Mouse (Mus musculus): ENCODE measurements at regions not wholly inside any gene's neighbourhood (a gene's known extent, or its start where the extent isn't known, plus 50 kb on each side); places are given as distances from the start of the nearest gene placed in this dataset.
A peak's percentile ranks its signal among the peaks of the same experiment; 100 is the strongest.

GRCm38 (mm10) chr13:97427537-97427936, 186.6 kb downstream of the Enc1 start:
- no peak for DNase-seq (ENCODE audit: low spot score in 2 of 2)

GRCm38 (mm10) chr13:97425731-97426130, 184.8 kb downstream of the Enc1 start:
- no peak for DNase-seq (ENCODE audit: low spot score in 2 of 2)

GRCm38 (mm10) chr13:97423911-97424310, 183.0 kb downstream of the Enc1 start:
- no peak for DNase-seq (ENCODE audit: low spot score in 2 of 2)

GRCm38 (mm10) chr13:97423298-97423817, 182.5 kb downstream of the Enc1 start:
- no peak for DNase-seq (ENCODE audit: low spot score in 2 of 2)

- no peak for DNase-seq (ENCODE audit: low spot score in 2 of 2)
These were observed 182.0 kb downstream of the Enc1 start for GRCm38 (mm10) chr13:97422897-97423296.

- no peak for DNase-seq (ENCODE audit: low spot score in 2 of 2)
These were observed 180.9 kb downstream of the Enc1 start for GRCm38 (mm10) chr13:97421831-97422230.

GRCm38 (mm10) chr13:97420773-97421172, 179.9 kb downstream of the Enc1 start:
- no peak for DNase-seq (ENCODE audit: low spot score in 2 of 2)

GRCm38 (mm10) chr13:97419100-97419499, 178.2 kb downstream of the Enc1 start:
- DNase-seq (ENCODE audit: low spot score in 2 of 2) = no peak

GRCm38 (mm10) chr13:97418681-97419080, 177.8 kb downstream of the Enc1 start:
- no peak for DNase-seq (ENCODE audit: low spot score in 2 of 2)

GRCm38 (mm10) chr13:97418081-97418480, 177.2 kb downstream of the Enc1 start:
- DNase-seq (ENCODE audit: low spot score in 2 of 2) = no peak

GRCm38 (mm10) chr13:97415927-97416709, 175.2 kb downstream of the Enc1 start:
- peak in 1 of 2 experiments; percentile 32 for DNase-seq (ENCODE audit: low spot score in 2 of 2)

- DNase-seq (ENCODE audit: low spot score in 2 of 2) = peak in 1 of 2 experiments; percentile 49
These were observed 174.5 kb downstream of the Enc1 start for GRCm38 (mm10) chr13:97415381-97415780.

GRCm38 (mm10) chr13:97412151-97412550, 171.2 kb downstream of the Enc1 start:
- DNase-seq (ENCODE audit: low spot score in 2 of 2) = no peak

GRCm38 (mm10) chr13:97410550-97411201, 169.8 kb downstream of the Enc1 start:
- DNase-seq (ENCODE audit: low spot score in 2 of 2) = no peak

GRCm38 (mm10) chr13:97409891-97410525, 169.1 kb downstream of the Enc1 start:
- DNase-seq (ENCODE audit: low spot score in 2 of 2) = no peak

GRCm38 (mm10) chr13:97409291-97409780, 168.4 kb downstream of the Enc1 start:
- DNase-seq (ENCODE audit: low spot score in 2 of 2) = no peak

- no peak for DNase-seq (ENCODE audit: low spot score in 2 of 2)
These were observed 167.7 kb downstream of the Enc1 start for GRCm38 (mm10) chr13:97408414-97409290.

- no peak for DNase-seq (ENCODE audit: low spot score in 2 of 2)
These were observed 166.9 kb downstream of the Enc1 start for GRCm38 (mm10) chr13:97407773-97408172.

- DNase-seq (ENCODE audit: low spot score in 2 of 2) = no peak
These were observed 165.8 kb downstream of the Enc1 start for GRCm38 (mm10) chr13:97406678-97407077.

GRCm38 (mm10) chr13:97402164-97402761, 161.4 kb downstream of the Enc1 start:
- DNase-seq (ENCODE audit: low spot score in 2 of 2) = no peak
